Comparison of ENCODE assay signal across 9 mouse cellular contexts in the genomic region with DNA sequence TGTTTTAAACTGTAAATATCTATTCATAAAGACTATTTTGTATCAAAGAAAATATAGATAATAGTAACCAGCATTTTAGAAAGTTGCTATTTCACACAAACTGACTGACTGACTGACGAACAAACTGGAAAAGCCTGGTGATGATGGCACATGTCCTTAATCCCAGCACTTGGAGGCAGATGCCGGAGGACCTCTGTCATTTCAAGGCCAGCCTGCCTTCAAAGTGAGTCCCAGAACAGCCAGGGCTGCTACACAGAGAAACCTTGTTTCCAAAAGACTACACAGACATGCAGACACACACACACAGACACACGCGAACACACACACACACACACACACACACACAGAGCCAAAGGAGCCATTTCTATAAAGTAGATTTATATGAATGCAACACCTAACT.
"Had no signal": no experiment of that assay in that cellular context is flagged by ENCODE, and none has a peak within 500 bp of the region (broad histone marks: within the 10 kb centered on the region; RNA-seq: fewer than 3 reads in every experiment).

No protein-coding gene starts in this region.

- ATAC-seq: midbrain, embryonic 15.5 days had no signal

- DNase-seq: lung, adult 18-20 months; lung, postnatal 10 days; lung, postnatal 4 days; retina, postnatal 1 day; right cerebral cortex, postnatal 14 days; thymus, adult 2 months; thymus, postnatal 14 days; thymus, postnatal 36 days had no signal
